Mouse (Mus musculus) MEL-GATA-1-ER (cell line): ENCODE results near the gene Gm10643.
A peak's percentile ranks its signal among the peaks of the same experiment; 100 is the strongest.

Source experiments
- DNase-seq: peaks from one replicate; pipeline ENCODE4 v3.0.0-alpha.2; 2012; ENCODE audit warnings: low read depth; ENCODE audit errors: extremely low read depth

The Gm10643 gene

DNA sequence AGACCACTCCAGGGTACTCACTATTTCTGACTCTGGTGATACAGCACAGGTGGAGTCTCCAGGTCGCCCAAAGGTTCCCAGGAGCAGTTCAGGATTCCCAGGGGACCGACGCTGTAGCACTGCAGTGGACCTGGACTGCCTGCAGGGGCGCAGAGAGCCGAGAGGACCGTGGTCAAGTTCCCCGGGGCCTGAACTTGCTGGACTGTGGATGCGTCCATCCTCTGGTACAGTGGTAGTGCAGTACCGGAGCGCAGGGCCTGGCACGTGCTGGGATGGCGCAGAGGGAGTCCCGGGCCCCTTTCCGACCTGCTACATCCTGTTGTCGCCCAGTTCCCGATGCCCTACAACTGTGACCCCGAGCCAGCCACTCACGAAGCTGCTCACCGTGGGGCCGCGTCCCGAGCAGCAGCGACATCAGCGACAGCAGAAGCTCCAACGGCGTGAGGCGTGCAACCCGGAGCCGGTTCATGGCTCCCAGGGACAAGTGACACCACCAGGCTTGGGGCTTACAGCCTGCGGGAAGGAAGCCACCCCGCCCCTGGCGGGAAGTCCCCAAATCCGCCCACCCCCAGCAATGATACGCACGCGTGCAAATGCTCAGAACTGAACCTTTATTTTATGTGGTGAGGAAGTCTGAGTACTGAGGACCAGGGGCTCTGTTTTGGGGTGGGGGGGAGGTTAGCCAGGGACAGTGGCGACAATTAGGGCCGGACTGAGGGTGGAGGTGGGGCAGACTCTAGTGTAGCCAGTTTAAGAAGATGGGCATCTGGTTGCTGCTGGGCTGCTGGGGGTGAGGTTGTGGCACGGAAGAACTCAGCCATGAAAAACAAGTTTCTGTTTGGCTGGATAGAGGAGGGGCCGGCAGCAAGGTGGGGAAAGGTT lies 22.6 kb downstream of the Gm10643 start, which contains the start of gene Il27ra:
Gene Il27ra, minus strand, starts transcription at position 524 of the 882 bp plus-strand sequence.
- DNase-seq: peak; percentile 68

DNA sequence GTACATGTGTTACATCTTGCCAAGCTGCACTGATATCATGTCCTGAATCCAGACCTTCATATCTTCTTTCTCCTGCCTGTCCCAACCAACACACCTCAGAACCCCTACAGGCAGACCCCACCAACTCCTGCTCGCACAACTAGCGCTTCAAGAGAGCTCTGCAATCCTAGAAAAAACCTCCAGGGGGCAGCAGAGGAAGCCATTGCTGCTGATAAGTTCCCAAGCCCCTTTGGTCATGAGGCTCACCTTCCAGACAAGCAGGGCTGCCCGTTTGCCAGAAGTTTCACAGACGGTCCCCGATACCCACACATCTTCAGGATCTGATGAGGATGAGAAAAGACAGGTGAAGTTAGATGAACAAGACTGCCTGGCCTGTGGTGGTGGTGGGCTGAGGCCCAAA lies 25.9 kb downstream of the Gm10643 start:
- no peak for DNase-seq

DNA sequence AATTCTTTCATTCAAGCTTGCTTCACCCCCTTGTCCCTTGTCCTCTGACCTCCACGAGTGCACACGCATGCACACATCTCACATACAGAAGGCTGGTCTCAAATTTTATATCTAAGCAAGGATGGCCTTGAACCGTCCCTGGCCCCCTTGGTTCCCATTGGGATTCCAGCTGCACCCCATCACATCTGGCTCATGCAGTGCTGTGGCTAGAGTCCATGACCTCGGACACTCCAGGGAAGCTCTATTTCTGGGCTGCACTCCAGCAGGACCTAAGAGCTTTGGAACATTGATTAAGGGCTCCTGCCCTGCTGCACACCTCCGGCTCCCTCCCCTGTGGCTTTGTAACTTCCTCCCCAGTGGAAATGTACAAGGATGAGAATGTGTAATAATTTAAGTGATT lies 26.9 kb downstream of the Gm10643 start:
- no peak for DNase-seq

DNA sequence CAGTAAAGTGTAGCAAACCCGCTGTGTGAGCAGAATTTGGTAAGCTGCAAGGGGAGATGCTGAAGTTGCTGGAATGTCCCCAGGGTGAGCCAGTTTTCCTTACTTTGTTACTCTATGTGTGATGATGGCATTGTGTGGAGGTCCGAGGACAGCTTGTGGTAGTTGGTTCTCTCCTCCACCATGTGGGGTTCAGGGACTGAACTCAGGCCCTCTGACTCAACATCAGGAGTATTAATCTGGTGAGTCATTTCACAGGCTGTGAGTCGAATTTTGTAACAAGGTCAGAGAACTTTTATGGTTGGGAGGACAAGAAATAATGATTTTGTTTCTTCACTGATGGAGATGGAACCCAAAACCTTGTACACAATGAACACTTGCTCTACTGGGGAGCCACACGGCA lies 32.2 kb downstream of the Gm10643 start:
- no peak for DNase-seq

DNA sequence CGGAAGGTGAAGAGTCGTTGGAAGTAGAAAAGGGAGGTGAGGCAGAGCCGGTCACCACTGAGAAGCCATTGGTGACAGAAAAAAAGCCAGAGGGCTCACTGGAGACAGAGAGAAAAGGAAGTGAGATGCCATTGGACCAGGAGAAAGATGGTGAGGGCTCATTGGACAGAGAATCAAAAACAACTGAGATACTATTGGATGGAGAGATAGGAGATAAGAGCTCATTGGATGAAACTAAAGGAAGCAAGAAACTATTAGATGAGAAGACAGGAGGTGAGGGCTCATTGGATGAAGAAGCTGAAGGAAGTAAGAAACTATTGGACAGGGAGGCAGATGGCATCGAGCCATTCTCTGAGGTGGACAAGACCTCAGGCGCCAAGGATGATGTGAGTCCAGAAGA lies 35.7 kb downstream of the Gm10643 start:
- no peak for DNase-seq

DNA sequence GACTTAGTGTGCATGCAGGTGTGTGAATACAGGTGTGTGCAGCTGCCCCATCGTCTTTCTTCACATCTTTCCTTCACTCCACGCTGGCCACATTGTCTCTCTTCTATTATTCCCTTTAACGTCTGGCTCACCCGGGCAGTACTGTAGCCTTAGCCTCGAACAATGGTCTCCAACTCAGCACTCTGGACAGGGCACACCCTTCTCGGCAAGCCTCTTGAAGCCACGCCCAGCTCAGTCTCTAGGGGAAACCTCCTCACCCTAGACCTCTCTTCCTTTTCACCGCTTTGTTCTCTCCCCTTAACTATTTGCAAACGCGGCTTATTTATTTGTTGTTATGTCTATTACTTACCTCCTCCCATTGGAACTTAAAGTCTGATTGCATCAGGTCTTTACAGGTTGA lies 37.5 kb downstream of the Gm10643 start:
- no peak for DNase-seq

DNA sequence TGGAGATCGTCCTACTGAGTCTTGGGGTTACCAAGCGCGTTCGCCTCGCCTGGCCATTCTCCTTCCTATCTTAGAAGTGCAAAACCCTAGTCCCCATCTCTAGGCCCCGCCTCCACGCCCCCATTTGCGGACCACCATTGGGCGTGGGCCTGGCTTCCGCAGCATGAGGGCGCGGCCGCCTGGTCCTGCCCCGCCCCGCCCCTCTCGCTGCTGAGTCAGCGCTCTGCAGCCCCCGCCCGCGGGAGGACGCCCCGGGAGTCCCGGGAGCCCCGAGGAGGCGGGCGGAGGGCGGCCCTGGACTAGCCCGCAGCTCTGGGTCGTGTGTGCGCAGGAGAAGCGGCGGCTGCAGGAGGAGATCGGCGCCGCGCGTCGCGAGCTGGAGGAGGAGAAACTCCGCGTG lies 39.1 kb downstream of the Gm10643 start:
- no peak for DNase-seq

DNA sequence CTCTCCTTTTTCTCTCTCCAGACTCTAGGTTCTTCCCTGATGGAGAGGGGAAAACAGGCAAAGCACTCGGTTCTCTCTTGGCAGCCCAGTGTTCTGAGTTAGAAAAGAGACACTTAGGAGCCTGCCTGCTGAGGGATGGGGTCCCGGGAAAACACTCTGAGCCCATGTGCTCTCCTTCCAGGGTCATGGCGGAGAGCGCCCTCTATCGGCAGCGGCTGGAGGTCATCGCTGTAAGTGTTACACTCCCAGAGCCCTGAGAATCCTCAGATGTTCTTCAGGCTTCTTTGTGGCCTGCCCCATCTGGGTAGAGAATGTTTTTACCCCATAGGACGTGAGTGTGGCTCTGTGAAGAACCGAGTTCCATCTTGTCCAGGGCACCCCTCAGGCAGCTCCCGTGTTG lies 40.8 kb downstream of the Gm10643 start:
- no peak for DNase-seq

DNA sequence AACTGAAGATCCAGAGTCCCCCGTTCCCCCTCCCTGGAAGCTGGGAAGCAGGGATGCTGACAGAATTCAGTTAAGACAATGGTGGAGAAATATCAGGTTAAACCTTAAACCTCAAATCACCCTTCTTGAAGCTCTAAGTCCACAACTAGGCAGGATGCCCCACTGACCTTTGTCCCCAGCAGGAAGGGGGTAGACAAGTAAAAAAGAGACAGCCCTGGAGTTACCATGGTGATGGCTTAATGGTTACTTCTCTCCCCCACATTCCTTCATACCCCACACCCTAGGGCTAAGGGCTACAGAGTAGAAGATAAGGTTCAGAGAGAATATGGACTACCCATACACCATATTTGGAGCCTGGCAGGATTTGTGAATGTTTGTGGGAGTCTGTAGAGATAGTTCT lies 41.3 kb downstream of the Gm10643 start:
- DNase-seq: no peak

DNA sequence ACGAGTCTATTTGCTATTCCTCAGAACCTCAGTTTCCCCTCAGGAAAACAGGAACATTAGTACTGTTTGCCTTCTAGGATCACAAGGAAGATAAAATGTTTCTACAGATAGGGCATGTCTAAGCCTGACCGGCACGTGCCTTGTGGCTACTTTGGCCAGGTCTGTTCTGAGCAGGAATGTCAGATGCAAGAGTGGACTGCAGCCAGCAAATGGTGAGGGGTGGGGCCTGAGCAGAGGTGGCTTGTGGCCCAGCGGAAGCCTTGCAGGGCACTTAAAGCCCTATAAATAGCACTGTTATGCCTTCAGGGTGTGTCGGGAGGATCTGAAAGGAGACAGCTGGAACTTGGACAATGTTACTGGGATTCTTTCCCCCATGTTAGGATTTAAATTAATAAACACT lies 41.9 kb downstream of the Gm10643 start:
- DNase-seq: no peak

DNA sequence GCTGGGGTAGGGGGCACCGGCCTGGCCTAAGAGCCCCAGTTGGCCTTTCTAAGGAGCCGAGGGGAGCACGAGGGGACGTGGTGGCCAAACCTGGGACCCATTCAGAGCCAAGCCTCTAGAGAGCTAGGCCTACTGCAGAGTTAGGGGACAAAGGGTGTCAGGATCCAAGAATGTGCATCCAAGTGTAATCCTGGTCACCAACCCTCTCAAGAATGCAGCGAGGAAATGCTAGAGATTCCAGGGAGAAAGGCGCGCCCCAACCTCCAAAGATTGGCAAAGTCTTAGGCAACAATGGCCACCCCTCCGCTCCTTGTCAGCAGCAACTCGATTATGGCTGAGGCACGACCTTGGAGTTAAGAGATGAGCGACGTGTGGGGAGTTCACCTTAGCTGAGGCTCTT lies 43.4 kb downstream of the Gm10643 start:
- no peak for DNase-seq

DNA sequence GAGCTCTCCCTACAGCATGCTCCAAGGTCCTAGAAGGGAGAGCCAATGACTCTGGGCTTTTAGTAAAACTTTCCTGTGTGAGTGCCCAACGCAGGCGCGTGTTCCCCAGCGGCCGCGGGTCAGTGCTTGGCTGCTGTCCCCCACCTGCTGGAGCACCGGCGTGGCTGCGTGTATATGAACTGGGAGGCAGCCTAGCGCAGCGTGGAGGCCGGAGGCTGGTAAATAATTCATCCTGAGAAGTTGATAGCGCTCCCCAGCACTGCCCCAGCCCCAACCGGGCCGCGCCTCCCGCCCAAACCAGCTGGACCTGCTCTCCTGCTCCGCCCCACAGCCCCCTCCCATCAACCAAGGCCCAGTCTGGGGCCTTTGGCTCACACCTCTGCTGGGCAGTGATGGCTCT lies 43.8 kb downstream of the Gm10643 start, which contains the start of gene Palm3:
Gene Palm3, plus strand, starts transcription at position 376 of the 400 bp plus-strand sequence.
- DNase-seq: no peak

DNA sequence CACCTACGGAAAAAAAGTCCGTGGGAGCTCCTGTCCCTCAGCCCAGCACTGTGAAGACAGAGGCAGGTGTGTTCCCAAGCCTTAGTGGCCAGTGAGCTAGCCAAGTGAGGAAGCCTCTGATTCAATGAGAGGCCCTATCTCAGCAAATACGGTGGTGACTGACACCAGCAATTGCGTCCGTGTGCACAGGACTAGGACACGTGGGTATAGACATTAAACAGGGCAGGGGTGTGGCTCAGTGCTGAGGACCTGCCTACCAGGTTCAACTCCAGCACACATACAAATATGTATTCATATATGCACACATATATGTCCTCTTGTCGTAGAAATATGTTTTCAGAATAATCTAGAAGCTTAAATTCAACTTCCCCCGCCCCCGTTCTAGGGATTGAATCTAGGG lies 45.2 kb downstream of the Gm10643 start:
- no peak for DNase-seq

DNA sequence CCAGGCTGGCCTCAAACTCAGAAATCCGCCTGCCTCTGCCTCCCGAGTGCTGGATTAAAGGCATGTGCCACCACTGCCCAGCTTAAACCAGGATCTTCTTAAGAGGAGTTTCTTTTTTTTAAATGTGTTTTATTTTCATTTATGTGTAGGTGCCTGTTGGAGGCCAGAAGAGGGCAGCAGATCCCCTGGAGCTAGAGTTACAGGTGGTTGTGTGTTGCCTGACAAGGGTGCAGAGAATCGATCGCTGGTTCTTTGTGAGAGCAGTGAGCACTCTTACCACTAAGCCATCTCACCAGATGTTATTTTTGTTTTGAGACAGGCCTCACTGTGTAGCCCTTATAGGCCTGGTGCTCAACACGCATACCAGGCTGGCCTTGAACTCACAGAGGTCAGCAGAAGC lies 49.1 kb downstream of the Gm10643 start:
- DNase-seq: no peak
